Mouse (Mus musculus): ENCODE measurements around the gene Zfp282. TPM values are rescaled to one million over a fixed set of nuclear protein-coding genes. Genes with fewer than 3 reads are reported as not detected.

Gene Zfp282
- total RNA-seq, 2 experiments from 2014 or later: 4.4 to 4.5 TPM

DNA sequence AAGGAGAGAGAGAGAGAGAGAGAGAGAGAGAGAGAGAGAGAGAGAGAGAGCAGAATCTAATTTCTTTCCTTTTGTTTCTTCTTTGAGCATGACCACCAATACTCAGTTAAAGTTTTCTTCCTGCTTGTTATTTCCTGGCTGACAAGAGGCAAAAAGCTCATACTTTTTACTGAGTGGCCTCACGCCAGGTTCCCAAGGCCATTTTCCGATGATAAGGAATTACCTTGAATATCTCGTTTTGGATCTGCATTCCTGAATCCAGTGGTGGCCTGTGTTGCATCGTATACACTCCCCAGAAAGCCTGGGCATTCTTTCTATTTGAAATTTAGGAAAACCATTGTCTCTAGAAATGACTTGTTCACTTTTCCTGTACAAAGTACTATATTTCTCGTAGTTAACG, 22.4 kb downstream of the Zfp282 start:
- no peak for DNase-seq

- DNase-seq: peak; percentile 32 to 36
Observed at GRCm38 (mm10) chr6:47903587-47903986, 26.6 kb downstream of the Zfp282 start.

- DNase-seq: no peak
Observed at GRCm38 (mm10) chr6:47904361-47904760, 27.4 kb downstream of the Zfp282 start.

DNA sequence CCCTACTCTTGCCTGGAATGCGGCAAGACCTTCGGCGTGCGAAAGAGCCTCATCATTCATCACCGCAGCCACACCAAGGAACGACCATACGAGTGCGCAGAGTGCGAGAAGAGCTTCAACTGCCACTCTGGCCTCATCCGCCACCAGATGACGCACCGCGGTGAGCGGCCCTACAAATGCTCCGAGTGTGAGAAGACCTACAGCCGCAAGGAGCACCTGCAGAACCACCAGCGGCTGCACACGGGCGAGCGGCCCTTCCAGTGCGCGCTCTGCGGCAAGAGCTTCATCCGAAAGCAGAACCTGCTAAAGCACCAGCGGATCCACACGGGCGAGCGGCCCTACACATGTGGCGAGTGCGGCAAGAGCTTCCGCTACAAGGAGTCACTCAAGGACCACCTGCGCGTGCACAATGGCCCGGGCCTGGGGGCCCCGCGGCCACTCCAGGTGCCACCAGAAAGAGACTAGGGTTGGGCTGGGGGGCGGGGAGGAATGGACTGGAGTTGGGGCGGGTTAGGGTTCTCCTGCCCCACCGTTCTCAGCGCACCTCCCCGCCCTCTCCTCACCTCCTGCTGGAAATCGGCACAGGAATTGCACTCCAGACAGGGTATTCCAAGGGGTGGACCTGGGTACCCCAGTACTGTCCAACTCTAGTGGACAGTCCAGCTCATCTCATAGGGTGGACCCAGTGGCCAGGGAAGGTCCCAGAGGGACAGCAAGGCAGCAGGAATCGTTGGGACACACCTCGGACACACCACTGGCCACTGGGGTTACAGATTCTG, 28.1 kb downstream of the Zfp282 start:
- DNase-seq: no peak

GRCm38 (mm10) chr6:47906326-47906725, 29.3 kb downstream of the Zfp282 start:
- no peak for DNase-seq

- DNase-seq: no peak
Observed at GRCm38 (mm10) chr6:47909007-47909406, 32.0 kb downstream of the Zfp282 start.

DNA sequence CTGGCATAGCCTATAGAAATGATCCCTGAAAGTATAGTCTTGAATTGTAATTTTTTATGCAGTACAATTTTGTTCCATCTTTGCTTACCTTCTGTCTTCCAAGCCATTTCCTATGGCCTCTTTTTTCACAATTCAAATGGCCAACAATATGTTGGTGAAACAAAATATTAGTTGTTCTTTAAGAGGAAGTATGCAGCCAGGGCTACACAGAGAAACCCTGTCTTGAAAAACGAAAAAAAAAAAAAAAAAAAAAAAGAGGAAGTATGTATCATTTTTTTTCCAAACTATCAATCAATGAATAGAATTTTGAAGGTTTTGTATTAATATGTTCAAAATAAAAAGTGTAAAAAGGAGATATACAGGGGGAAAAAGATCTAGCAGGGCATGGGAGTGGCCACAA, 34.6 kb downstream of the Zfp282 start:
- DNase-seq: no peak

DNA sequence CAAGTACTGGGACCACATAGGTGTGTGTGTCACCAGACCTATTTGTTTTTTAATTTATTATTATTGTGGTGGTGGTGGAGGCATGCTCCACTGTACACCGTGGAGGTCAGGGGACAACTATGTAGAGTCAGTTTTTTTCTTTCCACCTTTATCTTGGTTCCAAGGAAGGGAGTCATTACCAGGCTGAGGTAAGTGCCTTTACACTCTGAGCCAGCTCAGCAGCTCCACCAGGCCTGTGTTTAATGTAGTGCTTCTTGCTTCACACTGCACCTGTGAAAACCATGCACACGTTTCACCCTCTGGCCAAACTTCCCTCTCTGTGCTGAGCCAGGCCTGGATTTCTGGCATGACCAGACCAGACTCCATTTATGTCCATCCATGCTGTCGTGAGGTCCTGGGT, 36.0 kb downstream of the Zfp282 start:
- DNase-seq: no peak

GRCm38 (mm10) chr6:47917051-47917450, 40.0 kb downstream of the Zfp282 start:
- DNase-seq: no peak

DNA sequence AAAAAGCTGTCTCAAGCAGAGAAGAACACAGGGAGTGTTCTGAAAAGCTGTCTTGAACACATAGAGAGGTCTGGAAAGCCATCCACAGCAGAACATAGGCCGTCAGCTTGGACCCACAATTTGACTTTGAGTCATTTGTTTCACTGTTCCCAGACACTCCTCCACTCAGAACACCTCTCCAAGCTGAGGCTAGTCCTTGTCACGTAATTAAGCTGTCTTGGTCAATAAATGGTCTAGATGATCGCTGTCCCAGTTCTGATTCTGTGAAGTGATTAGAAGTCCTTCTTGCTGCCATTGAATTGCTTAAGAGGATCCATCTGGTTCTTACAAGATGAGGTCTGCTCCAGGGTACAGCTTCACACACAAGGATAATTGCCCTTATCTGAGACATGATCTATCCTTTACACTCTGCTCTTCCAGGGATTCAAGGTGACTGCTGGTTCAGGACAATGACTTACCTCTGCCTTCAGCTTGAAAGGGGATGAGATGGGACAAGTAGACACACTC, 41.8 kb downstream of the Zfp282 start:
- DNase-seq: no peak

GRCm38 (mm10) chr6:47919646-47920446, 42.8 kb downstream of the Zfp282 start:
- DNase-seq: no peak

DNA sequence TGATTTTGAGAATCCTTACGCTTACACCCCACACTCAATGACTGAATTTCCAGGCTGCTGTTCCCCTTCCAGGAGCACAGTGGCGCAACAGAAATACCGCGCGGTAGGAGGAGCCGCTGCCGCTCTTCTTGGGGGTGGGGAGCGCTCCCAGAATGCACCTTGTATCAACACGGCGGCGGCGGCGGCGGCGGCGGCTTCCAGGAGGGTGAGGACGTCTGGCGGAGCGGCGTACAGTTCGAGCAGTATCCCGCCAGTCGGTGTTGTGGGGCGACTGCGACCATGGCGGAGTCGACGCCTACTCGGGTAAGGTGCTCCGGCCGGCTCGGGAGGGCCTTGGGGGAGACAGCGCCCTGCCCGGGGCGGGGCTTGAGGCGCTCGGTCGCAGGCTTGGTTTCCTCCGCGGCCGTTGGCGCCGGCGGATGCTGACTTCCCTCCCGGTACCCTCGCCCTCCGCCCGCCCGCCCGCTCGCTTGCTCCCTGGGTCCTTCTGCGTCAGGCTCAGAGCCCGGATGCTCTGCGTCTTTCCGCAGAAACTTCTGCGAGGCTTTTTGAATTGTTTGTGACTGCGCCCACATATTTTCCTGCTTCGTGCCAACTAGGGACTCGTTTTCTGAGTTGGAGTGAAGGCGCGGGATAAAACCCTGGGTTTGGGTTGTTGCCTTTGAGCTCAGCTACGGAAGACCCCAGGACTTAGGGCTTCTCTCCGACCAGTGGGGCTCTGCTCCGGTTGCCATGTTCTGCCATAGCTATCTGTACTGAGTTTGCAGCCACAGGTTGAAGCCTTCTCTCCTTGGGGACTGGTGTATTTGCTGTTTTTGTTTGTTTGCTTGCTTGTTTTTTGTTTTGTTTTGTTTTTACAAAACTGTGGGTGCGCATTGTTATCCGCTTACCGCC, 43.7 kb downstream of the Zfp282 start, which contains the start of gene Zfp212:
Zfp212 (plus strand) TSS at position 30 of the 894 bp plus-strand sequence.
- peak; percentile 91 to 92 for DNase-seq

DNA sequence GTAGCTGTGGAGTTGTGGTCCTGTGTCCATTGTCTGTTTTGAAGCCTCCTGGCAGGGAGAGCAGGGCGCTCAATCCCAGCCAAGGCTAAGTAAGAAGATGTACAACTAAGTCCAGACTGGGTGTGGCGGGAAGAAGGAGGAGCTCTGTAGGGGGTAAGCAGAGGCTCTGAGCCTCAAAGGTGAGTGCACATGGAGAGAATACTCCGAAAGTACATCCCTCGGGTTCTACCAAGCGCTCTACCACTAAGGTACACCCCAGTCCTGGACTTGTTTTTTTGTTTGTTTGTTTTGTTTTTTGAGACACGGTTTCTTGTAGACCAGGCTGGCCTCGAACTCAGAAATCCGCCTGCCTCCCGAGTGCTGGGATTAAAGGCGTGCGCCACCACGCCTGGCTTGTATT, 65.5 kb downstream of the Zfp282 start:
- DNase-seq: no peak

- DNase-seq: peak; percentile 65 to 75
Observed at GRCm38 (mm10) chr6:47943021-47943691, 66.2 kb downstream of the Zfp282 start.

DNA sequence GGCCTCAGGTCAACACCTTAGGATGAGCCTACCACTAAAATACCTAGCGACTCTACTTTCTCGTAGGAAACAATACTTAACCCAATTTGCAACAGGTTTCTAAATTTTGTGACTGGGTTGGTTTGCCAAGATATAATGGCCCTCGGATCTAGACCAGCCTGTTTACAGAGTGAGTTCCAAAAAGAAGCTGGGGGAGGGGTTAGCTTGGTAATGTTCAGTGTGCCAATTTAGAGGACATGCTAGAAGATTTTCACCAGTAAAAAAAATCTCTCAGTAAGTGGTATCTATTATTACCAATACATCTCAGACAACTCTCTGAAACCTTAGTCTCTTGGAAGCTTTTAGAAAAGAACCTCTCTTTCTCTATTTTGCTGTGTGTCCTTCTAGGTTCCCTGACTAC, 66.7 kb downstream of the Zfp282 start:
- no peak for DNase-seq

DNA sequence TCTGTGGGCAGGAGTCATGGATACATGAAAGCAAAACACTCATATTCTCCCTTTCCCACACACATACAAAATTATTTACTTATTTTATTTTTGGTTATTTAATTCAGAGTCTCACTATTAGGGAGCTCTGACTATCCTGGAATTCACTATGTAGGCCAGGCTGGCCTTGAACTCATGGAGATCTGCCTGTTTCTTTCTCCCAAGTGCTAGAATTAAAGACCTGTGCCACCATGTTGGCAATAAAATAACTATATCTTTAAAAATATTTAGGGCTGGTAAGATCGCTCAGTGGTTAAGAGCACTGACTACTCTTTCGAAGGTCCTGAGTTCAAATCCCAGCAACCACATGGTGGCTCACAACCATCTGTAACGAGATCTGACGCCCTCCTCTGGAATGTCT, 70.4 kb downstream of the Zfp282 start:
- no peak for DNase-seq

- DNase-seq: peak; percentile 96 to 97
Observed at GRCm38 (mm10) chr6:47953191-47953726, 76.3 kb downstream of the Zfp282 start, which contains the start of gene Zfp956. Gene Zfp956 (plus strand): TSS chr6:47953390.

- no peak for DNase-seq
Observed at GRCm38 (mm10) chr6:47954425-47954824, 77.4 kb downstream of the Zfp282 start.

- DNase-seq: no peak
Observed at GRCm38 (mm10) chr6:47957816-47958215, 80.8 kb downstream of the Zfp282 start.
